Mouse (Mus musculus) thymus, adult 18-20 months (tissue): Measurements from ENCODE around the gene Clca2.
"Not testable (repeated sequence)": the region's sequence is repeated elsewhere in the genome, so short reads cannot be mapped to it uniquely, and the experiment has no call there.

Source experiments
- DNase-seq, 2 experiments: peaks; one replicate each; pipeline ENCODE4 v3.0.0; 2022; ENCODE audit warnings: mixed read lengths in 2 of 2

Gene Clca2

GRCm38 (mm10) chr3:145083081-145083480, 16.2 kb downstream of the Clca2 start:
- DNase-seq, result no peak

GRCm38 (mm10) chr3:145080904-145081303, 18.3 kb downstream of the Clca2 start:
- DNase-seq, result no peak

GRCm38 (mm10) chr3:145078405-145078804, 20.8 kb downstream of the Clca2 start:
- no peak for DNase-seq

GRCm38 (mm10) chr3:145072339-145072738, 26.9 kb downstream of the Clca2 start:
- DNase-seq, result no peak

- DNase-seq, result no peak
Measured at GRCm38 (mm10) chr3:145068964-145069363, 30.3 kb downstream of the Clca2 start.

- not testable (repeated sequence) for DNase-seq
Measured at GRCm38 (mm10) chr3:145055138-145055537, 44.1 kb downstream of the Clca2 start.

GRCm38 (mm10) chr3:145049820-145050219, 49.4 kb downstream of the Clca2 start:
- DNase-seq, result no peak

- DNase-seq, result no peak
Measured at GRCm38 (mm10) chr3:145038813-145039212, 60.4 kb downstream of the Clca2 start.

GRCm38 (mm10) chr3:145032676-145033075, 66.6 kb downstream of the Clca2 start, which contains the start of gene Clca1:
Gene Clca1, minus strand, starts transcription at chr3:145032776.
- DNase-seq, result no peak

GRCm38 (mm10) chr3:145028036-145028435, 71.2 kb downstream of the Clca2 start:
- no peak for DNase-seq

- DNase-seq, result no peak
Measured at GRCm38 (mm10) chr3:145026750-145027149, 72.5 kb downstream of the Clca2 start.
